Mouse (Mus musculus) forebrain, embryonic 14.5 days (tissue): Measurements from ENCODE around the gene Samsn1. TPM values are rescaled to one million over a fixed set of nuclear protein-coding genes. Genes with fewer than 3 reads are reported as not detected.

ENCODE experiments used
- ATAC-seq: fragments of 200-750 bp; cut with Nextera tagmentation; 2 replicates; pipeline ENCODE4 v1.8.0; 2017; ENCODE audit warnings: mild to moderate bottlenecking, moderate library complexity
- DNase-seq: peaks from one replicate; pipeline ENCODE4 v3.0.0-alpha.2; 2015; ENCODE audit warnings: low spot score
- H3K27ac ChIP-seq: fragments of 300-500 bp; sonication (generic); 2 replicates; pipeline ENCODE4 v1.5.1; 2014; ENCODE audit warnings: low read depth, mild to moderate bottlenecking, control low read depth, low read length, moderate library complexity
- H3K27me3 ChIP-seq: fragments of 300-500 bp; sonication (generic); replicated peaks from 2 replicates; pipeline ENCODE4 v1.6.1; 2014; ENCODE audit warnings: low read length, control low read depth, mixed read lengths; ENCODE audit not compliant: control insufficient read depth, insufficient read depth
- H3K36me3 ChIP-seq: fragments of 300-500 bp; sonication (generic); 2 replicates; pipeline ENCODE4 v1.6.1; 2014; ENCODE audit warnings: low read length, control low read depth; ENCODE audit not compliant: control insufficient read depth, insufficient read depth
- H3K4me1 ChIP-seq: fragments of 300-500 bp; sonication (generic); 2 replicates; pipeline ENCODE4 v1.6.1; 2014; ENCODE audit warnings: antibody characterized with exemption, low read length, control low read depth; ENCODE audit not compliant: control insufficient read depth, insufficient read depth
- H3K4me2 ChIP-seq: fragments of 300-500 bp; sonication (generic); 2 replicates; pipeline ENCODE4 v1.6.1; 2014; ENCODE audit warnings: mild to moderate bottlenecking, control low read depth, low read length
- H3K4me3 ChIP-seq: fragments of 300-500 bp; sonication (generic); 2 replicates; pipeline ENCODE4 v1.5.1; 2014; ENCODE audit warnings: low read depth, low read length, control low read depth
- H3K9ac ChIP-seq: fragments of 300-500 bp; sonication (generic); 2 replicates; pipeline ENCODE4 v1.6.1; 2014; ENCODE audit warnings: mild to moderate bottlenecking, low read length, control low read depth, moderate library complexity
- H3K9me3 ChIP-seq: fragments of 300-500 bp; sonication (generic); replicated peaks from 2 replicates; pipeline ENCODE4 v1.6.1; 2016; ENCODE audit warnings: low read length, control low read depth, mixed read lengths; ENCODE audit not compliant: control insufficient read depth
- WGBS: fragments of 180-500 bp; shearing (Covaris S2); extraction: QIAGEN DNeasy Blood & Tissue Kit; methylation state at CpG from one replicate; pipeline ENCODE4 v1.1.7; 2014; 5-methylcytosine and 5-hydroxymethylcytosine counted together
- polyA plus RNA-seq: library from polyadenylated mRNA; unstranded; fragments of >200 nt; fragmentation: Nextera tagmentation; extraction: Ambion mirVana; gene quantifications from 2 replicates; pipeline ENCODE4 v1.2.1, GENCODE M21; 2014

The Samsn1 gene
- polyA plus RNA-seq, 1 experiment from 2014 or later = 1.4 TPM

DNA sequence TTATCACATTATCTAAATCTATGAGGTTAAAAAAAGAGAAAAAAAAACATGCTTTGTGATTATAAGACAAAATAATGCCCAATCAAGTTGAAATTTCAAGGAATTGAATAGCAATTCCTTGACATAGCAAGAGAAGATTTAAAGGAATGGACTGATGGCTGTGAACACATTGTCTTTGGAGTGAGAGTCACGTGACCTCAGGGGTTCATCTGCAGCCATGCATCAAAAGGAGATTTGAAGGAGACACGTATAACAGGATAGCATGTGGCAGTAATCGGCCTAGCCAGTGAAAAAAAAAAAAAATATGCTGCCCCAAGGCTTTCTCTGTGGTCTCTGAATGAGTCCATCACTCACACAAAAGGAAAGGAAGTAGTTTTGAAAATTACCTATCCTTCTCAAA, 201.1 kb downstream of the Samsn1 start:
- Histone ChIP-seq H3K4me3 (no peak overlapping the region), H3K36me3 (no peaks in the 10 kb centered on the region), H3K27ac (no peak overlapping the region), H3K9ac (no peak overlapping the region), H3K4me1 (no peaks in the 10 kb centered on the region), H3K9me3 (no peaks in the 10 kb centered on the region), H3K4me2 (no peak overlapping the region), H3K27me3 (no peaks in the 10 kb centered on the region)
- DNase-seq (no peak), ATAC-seq (no peak)
- 76% methylated on average over 3 of the region's 3 CpGs for WGBS
